Mouse (Mus musculus): ENCODE measurements around the gene Cdh3.

GRCm38 (mm10) chr8:106530566-106530965, 19.9 kb downstream of the Cdh3 start:
- TF ChIP-seq CTCF (IDR thresholded peaks at IDR 0.05) (peak; percentile 71), EP300 (IDR thresholded peaks at IDR 0.05) (no peak)
